Mouse (Mus musculus) gastrocnemius, postnatal 4 days (tissue): ENCODE results near the gene Mpdz. TPM values are rescaled to one million over a fixed set of nuclear protein-coding genes. Genes with fewer than 3 reads are reported as not detected.
A peak's percentile ranks its signal among the peaks of the same experiment; 100 is the strongest.

ENCODE experiments used
- DNase-seq, 2 experiments: peaks; one replicate each; pipeline ENCODE4 v3.0.0; 2021 to 2022; ENCODE audit warnings: low spot score in 2 of 2, mixed read lengths in 2 of 2
- total RNA-seq, 2 experiments: library from RNA; stranded (reverse); gene quantifications; 2 replicates each; pipeline ENCODE4 v1.2.3; 2021

Mpdz gene
- total RNA-seq, 2 experiments from 2014 or later, result 89.9 to 92.6 TPM

DNA sequence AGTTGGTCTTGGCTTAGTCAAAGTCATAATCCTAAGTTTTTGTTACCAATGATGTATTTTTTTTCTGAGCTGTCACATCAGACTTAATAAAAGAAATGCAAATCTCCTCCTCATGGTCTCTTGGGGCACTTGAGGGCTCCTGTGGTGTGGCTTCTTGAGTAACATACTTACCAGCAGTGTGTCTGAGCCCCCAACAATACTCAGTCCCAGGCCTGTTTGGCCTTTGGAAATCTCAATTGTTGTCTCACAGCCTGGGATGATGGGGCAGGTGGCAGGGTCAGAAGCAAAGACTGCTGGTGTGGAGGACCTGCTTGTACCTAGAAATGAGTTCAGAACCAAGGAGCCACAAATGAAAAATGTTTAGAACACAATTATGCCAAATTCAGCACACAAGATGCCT is 149.3 kb downstream of the Mpdz start:
- no peak for DNase-seq

DNA sequence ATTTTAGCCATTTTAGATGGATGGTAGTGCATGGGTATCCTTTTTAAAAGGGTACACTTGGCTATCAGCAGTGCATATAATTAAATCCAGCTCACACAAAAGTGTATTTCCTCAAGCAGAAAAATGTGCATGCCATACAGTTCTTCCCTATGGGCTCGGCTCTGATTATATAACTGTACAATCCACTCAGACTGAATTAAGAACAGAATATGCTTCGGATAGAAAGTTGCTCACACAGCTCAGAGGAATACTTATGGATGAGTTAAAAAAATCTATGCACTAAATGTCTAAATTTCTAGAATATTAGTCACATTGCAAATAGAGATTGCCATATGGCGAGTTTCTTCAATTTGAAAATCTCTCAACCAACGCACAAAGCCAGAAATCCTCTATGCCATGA is 157.1 kb downstream of the Mpdz start:
- no peak for DNase-seq

DNA sequence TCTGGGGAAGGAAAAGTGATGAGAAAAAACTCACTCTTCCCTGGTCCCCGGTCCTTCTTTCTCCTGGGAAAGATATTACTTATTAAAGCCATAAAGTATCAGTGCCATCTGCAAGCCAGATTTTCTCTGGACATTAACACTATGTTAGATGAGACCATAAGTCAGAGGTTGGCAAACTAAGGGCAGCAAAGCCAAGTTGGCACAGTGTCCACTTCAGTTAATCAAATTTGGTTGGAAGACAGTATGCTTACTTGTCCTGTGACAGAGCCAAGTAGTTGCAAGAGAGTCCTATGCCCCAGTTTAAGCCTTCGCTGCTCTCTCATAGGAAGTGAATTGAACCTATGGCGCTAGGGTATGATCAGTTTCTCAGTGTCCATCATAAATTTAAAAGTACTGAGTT is 159.0 kb downstream of the Mpdz start:
- DNase-seq, result no peak

DNA sequence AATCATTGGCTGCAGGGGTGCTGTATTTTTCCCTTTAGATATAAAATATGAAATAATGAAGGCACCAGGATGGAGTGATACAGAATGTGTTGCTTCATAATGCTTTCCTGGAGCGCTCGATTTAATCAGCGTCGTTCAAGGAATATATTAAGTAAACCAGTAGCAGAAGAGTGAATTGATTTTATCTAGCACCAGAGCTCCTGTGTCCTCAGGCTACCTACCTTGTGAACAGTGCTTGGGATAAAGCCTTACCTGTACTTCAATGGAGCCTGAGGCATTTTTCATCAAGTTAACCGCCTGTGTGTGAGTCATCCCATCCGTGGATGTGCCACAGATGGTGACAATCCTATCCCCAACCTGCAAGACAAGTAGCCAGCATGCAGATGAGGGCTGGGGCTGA is 159.5 kb downstream of the Mpdz start:
- no peak for DNase-seq

DNA sequence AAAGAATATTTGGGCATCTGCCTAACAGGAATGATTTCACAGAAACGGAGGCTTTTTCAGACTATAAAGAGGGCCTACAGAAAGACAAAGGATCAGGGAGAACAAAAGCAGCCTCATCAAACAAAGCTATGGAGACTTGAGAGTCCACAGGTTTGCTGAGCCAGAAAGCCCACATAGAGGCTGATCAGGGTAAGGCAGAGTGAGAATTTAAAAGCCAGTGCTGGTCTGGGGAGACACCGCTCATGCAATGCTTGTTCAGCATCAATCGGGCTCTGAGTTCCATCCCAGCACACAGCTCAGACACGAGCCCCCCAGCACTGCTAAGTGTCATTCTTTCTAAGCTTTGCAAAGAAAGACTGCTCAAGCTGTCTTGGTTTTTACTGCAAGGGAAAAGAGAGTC is 162.5 kb downstream of the Mpdz start:
- no peak for DNase-seq

DNA sequence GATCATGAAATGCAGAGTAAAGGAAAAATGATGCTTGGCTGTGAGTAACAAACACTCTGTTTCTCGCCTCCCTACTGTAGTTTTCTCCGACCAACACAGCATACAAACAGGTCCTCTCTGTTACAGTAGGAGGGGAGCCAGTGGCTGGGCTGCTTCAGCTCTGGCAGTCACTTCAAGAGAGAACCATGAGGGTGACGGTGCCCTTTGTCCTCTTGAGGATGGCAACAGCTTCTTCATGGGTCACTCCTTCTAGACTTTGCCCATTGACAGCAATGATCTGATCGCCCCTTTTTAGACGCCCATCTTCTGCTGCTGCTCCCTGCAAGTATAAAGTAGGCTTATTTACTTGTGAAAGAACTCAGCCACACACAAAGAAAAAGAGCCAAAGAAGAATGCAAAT is 163.2 kb downstream of the Mpdz start:
- DNase-seq, result no peak

DNA sequence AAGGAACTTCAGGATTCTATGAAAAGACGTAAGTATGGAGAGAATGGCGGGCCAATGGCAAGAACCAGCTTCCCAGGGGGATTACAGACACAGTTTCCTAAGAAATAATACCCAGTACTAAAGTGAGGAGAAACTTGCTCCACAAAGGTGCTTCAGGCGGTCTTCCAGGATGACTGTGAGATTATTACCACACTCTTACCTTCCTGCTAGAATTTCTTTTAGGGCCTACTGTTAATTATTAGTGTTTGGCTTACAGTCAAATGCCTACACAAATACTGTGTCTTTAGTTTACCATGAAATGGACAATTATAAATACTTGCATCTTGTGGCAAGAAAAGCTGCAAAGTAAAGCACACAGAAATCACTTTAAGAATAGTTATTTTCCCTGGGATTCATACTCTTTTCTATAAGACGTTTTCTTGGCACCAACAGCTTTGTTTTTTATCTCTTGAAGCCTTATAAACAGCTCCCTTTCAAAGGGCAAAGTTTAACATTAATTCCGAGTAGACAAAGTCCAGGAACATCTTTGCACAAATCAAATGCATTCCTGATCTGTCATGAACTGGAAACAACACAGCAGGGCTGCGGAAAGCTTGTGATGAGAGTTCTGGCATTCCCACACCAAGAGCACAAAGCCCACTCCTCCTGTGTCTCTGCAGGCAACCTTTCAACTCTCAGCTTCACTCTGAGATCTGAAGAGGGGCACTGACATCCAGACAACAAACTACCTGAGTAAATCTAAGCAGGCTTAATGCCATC is 166.5 kb downstream of the Mpdz start:
- no peak for DNase-seq

DNA sequence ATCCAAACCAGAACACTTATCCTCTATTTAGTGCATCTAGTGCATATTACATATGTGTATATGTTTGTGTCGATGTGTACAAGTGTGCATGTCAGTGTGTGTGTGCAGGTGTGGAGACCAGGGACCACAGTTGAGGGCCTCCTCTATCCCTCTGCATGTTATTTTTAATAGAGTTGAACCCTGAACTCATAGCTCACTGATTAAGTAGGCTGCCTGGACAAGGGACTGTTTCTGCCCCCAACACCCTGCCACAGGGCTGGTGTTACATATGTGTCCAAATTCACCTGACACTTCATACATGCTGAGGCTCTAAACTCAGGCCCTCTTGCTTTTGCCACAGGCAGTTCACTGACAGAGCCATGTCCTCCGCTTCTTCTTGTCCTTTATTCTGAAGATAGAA is 169.5 kb downstream of the Mpdz start:
- no peak for DNase-seq

DNA sequence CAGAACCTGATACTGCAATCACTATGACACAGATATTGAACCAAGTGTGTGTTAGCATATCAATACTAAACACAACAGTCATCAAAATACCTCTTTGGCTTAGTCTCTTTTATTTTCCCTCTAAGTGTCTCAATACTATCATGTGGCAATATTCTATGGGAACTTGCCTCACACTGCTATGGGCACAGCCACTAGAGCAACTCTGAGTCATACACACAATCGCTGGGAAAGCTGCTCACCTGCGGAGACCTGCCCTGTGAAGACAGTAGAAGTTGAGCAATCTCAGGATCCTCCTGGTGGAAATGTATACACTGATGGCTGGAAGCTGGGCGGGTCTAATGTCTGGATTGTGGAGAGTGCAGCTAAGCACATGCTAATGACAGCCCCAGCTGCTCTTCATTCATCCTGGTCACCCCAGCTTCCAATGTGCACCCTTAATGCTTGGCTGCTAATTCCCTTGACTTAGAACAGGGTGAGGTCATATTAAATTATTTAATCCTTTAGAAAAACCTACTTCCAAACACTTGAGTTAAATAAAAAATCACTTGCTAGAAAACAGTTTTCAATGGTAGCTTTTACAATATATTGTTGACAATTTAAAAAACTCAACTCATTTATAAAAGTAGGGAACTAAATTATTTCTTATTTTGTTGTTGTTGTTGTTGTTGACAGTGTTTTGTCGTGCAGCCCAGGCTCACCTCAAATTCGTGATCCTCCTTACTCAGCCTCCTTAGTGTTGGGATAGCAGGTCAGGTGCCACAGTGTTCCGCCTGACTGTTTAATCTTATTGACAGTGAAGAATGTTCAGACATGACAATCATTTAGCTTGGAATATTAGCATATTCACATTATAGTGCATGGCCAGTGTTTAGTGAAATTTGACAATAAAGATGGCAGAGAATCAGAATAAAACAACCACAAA is 189.5 kb downstream of the Mpdz start:
- no peak for DNase-seq

DNA sequence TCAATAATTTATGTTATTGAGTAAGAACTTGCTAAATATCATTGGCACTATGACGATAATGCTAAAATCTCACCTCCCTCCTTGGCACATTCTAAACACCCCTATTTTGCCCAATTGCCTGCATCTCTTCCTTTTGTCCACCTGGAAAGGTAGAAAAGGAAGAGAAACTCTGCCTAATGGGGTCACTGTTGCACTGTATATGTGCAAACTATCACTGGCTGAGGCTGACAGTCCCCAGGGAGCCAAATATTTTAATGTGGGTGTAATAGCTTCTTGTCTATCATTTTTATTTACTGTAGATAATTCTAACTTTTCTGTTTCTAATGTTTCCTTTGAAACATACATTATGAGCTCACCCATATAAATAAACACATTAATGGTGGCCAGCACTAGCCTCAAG is 190.3 kb downstream of the Mpdz start:
- no peak for DNase-seq

DNA sequence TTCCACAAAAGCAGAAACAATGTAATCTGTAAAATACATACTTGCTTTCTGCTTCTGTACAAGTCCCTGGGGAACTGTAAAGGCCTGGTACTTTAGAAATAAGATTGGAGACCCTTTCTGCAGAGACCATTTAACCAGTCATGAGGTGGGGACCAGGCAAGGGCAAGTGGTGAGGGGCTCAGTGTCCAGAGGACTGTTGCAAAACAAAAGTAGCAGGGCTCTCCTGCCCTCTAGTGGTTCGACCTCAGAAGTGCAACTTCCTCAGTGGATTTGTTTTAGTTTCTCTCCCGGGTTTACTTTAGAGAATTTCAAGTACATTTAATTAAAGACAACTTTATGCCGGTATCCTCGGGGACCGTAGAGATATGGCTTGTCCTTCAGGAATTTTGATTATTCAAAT is 190.7 kb downstream of the Mpdz start:
- DNase-seq, result peak in 1 of 2 experiments; percentile 20

DNA sequence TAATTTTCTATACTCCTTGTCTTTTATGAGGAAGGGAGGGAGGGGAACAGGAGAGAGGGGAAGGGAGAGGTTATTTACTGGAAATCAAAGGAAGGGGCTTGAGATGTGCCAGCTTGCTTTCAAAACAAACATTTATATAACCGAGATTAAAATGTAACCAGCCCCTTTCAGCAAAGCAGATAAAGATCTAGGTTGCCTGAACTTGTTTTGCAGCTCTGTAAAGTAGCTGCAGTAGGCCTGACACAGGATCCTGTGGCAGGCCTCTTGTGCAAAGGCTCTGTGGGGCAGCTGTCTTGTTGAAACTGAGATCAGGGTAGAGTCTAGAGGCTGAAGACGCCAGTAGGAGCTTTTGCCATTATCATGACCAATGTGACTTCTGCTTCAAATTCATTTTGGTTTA is 193.4 kb downstream of the Mpdz start:
- no peak for DNase-seq

DNA sequence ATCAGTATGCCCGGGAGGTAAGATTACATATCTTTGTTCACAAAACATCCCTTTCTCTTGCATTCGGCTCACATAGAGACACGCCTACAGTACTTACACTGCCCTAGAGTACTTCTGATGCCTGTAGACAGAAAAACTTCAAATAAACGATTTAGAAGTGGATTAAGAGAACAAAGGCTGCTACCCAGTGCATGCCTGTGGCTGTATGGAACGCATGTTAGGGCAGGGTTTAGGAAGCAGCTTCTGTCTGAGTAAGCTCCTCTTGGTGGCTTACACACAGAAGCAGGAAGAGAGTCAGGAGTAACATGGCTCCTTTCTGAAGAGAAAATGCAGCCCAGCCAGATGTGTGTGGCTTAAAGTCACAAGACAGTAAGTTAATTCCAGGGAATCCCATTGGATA is 206.4 kb downstream of the Mpdz start:
- DNase-seq, result no peak
